Mouse (Mus musculus): Measurements from ENCODE around the gene Cisd2. TPM values are rescaled to one million over a fixed set of nuclear protein-coding genes. Genes with fewer than 3 reads are reported as not detected.
A peak's percentile ranks its signal among the peaks of the same experiment; 100 is the strongest.

Cisd2 gene
- polyA plus RNA-seq, 1 experiment from 2014 or later: 80.7 TPM

DNA sequence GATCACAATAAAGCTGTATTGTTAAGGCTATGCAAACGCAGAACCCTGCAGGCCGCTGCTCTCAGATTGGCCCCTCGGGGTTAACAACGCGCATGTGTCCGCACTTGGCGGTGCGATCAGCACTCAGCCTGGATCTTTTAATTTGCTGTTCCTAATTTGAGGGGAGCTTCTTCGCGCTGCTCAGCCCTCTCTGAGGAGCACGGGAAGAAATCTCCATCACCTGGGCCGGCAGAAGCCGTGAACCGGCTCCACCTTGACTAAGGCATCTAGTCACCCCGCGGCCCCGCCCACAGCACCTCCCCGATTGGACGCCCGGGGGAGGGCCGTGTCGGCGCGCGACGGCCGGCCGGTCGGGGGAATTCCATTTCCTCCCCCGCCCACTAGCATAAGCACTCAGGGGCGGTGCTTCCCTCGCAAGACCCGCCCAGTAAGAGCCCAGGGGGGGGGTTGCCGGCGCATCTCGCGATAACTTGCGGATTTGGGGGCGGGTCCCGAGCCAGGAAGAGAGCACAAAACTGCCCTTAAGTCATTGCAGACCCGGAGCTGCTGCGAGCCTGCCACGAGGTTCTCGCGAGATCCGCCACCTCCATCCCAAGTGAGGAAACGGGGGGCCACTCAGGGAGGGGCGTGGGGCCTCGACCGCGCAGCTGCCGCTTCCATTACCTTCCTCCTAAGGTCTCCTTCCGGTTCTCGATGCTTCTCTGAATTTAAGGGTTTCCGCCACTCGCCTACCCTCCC is 14.2 kb upstream of the Cisd2 start, which contains the start of gene Ube2d3:
Ube2d3 (plus strand) TSS at position 392 of the 738 bp plus-strand sequence.
- under 1% methylated on average over 56 of the region's 56 CpGs for WGBS
- Histone ChIP-seq H3K9ac (replicated peaks) (peak within 1 kb of the TSS; percentile 88), H3K9me3 (no peaks in the 10 kb centered on the region), H3K4me2 (replicated peaks) (peak within 1 kb of the TSS; percentile 92), H3K36me3 (no peaks in the 10 kb centered on the region), H3K27me3 (no peaks in the 10 kb centered on the region), H3K27ac (peak within 1 kb of the TSS; percentile 100), H3K4me1 (replicated peaks) (peaks cover 30% of the 10 kb centered on the region), H3K4me3 (replicated peaks) (peak within 1 kb of the TSS; percentile 77)
- peak; percentile 95 for ATAC-seq

GRCm38 (mm10) chr3:135436901-135437616 is 13.3 kb upstream of the Cisd2 start:
- peak overlapping the region; percentile 91 for H3K27ac ChIP-seq
- H3K4me1 ChIP-seq (replicated peaks): peaks cover 25% of the 10 kb centered on the region
- H3K9me3 ChIP-seq: no peaks in the 10 kb centered on the region
- peak overlapping the region; percentile 80 for H3K9ac ChIP-seq (replicated peaks)
- no peaks in the 10 kb centered on the region for H3K27me3 ChIP-seq
- H3K36me3 ChIP-seq: no peaks in the 10 kb centered on the region
- H3K4me2 ChIP-seq (replicated peaks): peak overlapping the region; percentile 64
- no peak for ATAC-seq
- H3K4me3 ChIP-seq (replicated peaks): peak overlapping the region; percentile 77
- WGBS: 40% methylated on average over 14 of the region's 14 CpGs

DNA sequence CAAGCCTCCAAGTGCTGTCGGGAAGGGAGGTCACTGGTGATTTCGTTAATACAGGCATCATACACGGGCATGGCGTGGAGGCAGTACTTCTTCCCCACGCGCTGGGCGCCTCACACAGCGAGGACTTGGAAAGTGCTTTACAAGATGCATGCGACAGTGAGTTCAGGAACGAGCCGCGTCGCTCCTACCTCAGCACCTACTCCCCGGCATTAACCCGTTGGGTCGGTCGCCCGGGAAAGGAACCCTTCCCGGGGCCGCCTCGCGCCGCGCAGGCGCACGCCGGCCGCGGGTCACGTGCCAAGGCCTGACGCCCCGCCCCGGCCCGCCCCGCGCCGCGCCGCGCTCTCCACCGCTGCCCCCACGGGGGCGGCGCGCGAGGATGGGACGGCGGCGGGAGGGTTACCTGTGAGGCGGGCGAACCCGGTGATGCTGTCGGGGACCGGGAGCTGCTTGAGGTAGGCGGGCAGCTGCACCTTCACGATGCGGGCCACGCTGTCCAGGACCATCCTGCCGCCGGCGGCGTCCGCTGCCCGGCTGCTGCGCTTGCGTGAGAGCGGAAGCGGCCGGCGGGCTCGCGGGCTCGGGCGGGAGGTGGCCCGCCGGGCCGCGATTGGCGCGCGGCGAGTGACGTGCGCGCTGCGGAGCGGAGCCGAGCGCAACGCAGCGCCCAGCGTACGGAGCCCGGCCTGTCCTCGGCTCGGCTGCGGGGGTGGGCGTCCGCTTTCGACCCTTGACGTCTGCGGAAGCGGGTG is 693 bp downstream of the Cisd2 start:
- H3K27ac ChIP-seq: peak overlapping the region; percentile 95
- peak; percentile 99 for ATAC-seq
- WGBS: under 1% methylated on average over 81 of the region's 103 CpGs

GRCm38 (mm10) chr3:135422232-135422855 is 1.4 kb downstream of the Cisd2 start:
- Histone ChIP-seq H3K27ac (peak overlapping the region; percentile 95), H3K9ac (replicated peaks) (peak overlapping the region; percentile 76), H3K4me3 (replicated peaks) (peak overlapping the region; percentile 58), H3K4me2 (replicated peaks) (peak overlapping the region; percentile 72), H3K27me3 (no peaks in the 10 kb centered on the region), H3K9me3 (no peaks in the 10 kb centered on the region), H3K4me1 (replicated peaks) (peaks cover 26% of the 10 kb centered on the region), H3K36me3 (0 out of 2 replicates have a peak, but pooled peaks cover 3% of the 10 kb centered on the region)
- ATAC-seq: 0 out of 2 replicates have a peak, but pooled peaks have one; percentile 0
- WGBS: 31% methylated on average over 8 of the region's 8 CpGs

More for the DNA sequence above, 693 bp downstream of the Cisd2 start:
- Histone ChIP-seq H3K4me3 (replicated peaks) (peak overlapping the region; percentile 58), H3K27me3 (no peaks in the 10 kb centered on the region), H3K9ac (replicated peaks) (peak overlapping the region; percentile 76), H3K4me2 (replicated peaks) (peak overlapping the region; percentile 73), H3K36me3 (0 out of 2 replicates have a peak, but pooled peaks cover 3% of the 10 kb centered on the region), H3K4me1 (replicated peaks) (peaks cover 26% of the 10 kb centered on the region), H3K9me3 (no peaks in the 10 kb centered on the region)

GRCm38 (mm10) chr3:135421310-135421594 is 2.5 kb downstream of the Cisd2 start:
- Histone ChIP-seq H3K9ac (replicated peaks) (no peak overlapping the region), H3K27me3 (no peaks in the 10 kb centered on the region), H3K4me1 (replicated peaks) (peaks cover 26% of the 10 kb centered on the region), H3K4me2 (replicated peaks) (no peak overlapping the region), H3K36me3 (peaks cover 6% of the 10 kb centered on the region; the same call in 1 of the 2 replicates), H3K27ac (no peak overlapping the region), H3K4me3 (replicated peaks) (no peak overlapping the region), H3K9me3 (no peaks in the 10 kb centered on the region)
- ATAC-seq: no peak

- peaks cover 26% of the 10 kb centered on the region for H3K4me1 ChIP-seq (replicated peaks)
- no peaks in the 10 kb centered on the region for H3K9me3 ChIP-seq
- H3K9ac ChIP-seq (replicated peaks): no peak overlapping the region
- WGBS: 91% methylated on average over 9 of the region's 9 CpGs
- no peak overlapping the region for H3K4me3 ChIP-seq (replicated peaks)
- H3K36me3 ChIP-seq: peaks cover 9% of the 10 kb centered on the region; the same call in 1 of the 2 replicates
- H3K27me3 ChIP-seq: no peaks in the 10 kb centered on the region
- no peak overlapping the region for H3K27ac ChIP-seq
- no peak overlapping the region for H3K4me2 ChIP-seq (replicated peaks)
- ATAC-seq: no peak
Measured at GRCm38 (mm10) chr3:135420542-135421309, 3.0 kb downstream of the Cisd2 start.

DNA sequence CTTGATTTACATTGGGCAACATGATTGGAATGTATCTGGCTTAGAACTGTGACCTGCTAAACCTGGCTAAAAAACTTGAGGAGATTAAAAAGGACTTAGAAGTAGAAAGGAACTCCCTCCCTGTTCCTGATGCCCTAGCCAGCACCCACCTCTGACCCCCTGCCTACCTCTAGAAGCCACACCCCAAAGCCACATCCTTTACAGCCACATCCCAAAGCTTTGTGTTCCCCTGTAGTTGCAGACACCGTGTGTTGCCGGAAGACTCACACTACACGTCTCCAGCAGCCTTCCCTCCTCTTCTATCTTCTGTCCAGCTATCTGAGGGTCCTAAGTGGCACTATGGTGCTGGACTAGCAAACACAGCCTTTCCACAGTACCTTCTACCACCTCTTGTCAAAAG is 5.9 kb downstream of the Cisd2 start:
- Histone ChIP-seq H3K4me3 (replicated peaks) (no peak overlapping the region), H3K4me2 (replicated peaks) (no peak overlapping the region), H3K27ac (no peak overlapping the region), H3K9me3 (no peaks in the 10 kb centered on the region), H3K27me3 (no peaks in the 10 kb centered on the region), H3K9ac (replicated peaks) (no peak overlapping the region), H3K36me3 (peaks cover 9% of the 10 kb centered on the region; the same call in 1 of the 2 replicates), H3K4me1 (replicated peaks) (peaks cover 18% of the 10 kb centered on the region)
- no peak for ATAC-seq
- WGBS: 90% methylated on average over 3 of the region's 3 CpGs

DNA sequence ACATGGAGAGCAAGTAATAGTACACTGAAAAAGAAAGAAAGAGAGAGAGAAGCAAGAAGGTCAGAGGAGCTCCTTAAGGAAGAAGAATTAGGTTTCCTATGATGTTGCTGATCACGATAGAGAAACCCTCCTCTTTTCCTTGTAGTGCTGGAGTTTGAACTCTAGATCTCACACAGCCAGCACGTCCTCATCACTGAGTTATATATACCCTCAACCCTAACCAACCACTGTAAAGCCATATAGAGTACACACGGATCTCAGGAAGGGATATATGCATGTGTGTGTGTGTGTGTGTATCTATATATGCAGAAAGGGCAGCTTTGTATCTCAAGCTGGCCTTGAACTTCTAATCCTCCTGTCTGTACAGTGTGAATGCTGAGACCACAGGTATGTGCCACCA is 6.5 kb downstream of the Cisd2 start:
- H3K4me2 ChIP-seq (replicated peaks): no peak overlapping the region
- peaks cover 19% of the 10 kb centered on the region for H3K4me1 ChIP-seq (replicated peaks)
- no peaks in the 10 kb centered on the region for H3K9me3 ChIP-seq
- H3K27ac ChIP-seq: no peak overlapping the region
- no peak overlapping the region for H3K4me3 ChIP-seq (replicated peaks)
- 92% methylated on average over 3 of the region's 3 CpGs for WGBS
- H3K9ac ChIP-seq (replicated peaks): no peak overlapping the region
- H3K27me3 ChIP-seq: no peaks in the 10 kb centered on the region
- peaks cover 9% of the 10 kb centered on the region; the same call in 1 of the 2 replicates for H3K36me3 ChIP-seq
- ATAC-seq: no peak

DNA sequence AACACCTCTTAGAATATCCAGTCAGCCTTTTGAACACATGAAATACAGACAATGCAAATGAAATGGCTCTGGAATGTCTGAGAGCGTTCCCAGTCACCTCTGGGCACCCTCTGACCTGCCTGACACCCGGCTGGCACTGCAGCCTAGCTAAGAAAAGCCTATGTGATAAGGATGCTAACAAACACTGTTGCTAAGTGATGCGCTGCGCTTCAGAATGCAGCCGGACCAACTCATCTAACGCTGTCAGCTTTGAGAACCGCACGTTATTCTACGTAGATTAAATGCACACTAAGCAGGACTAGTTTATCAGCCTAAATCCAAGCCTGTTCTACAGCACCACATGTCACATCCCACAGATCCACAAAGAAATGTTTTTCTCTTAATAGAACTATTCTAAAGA is 11.9 kb downstream of the Cisd2 start:
- Histone ChIP-seq H3K36me3 (peaks cover 29% of the 10 kb centered on the region), H3K4me3 (replicated peaks) (no peak overlapping the region), H3K4me2 (replicated peaks) (no peak overlapping the region), H3K27ac (no peak overlapping the region), H3K9ac (replicated peaks) (no peak overlapping the region), H3K27me3 (no peaks in the 10 kb centered on the region), H3K4me1 (replicated peaks) (peaks cover 9% of the 10 kb centered on the region), H3K9me3 (peaks cover 3% of the 10 kb centered on the region; the same call in 1 of the 2 replicates)
- 47% methylated on average over 9 of the region's 9 CpGs for WGBS
- no peak for ATAC-seq

- ATAC-seq: no peak
- WGBS: 90% methylated on average over 12 of the region's 12 CpGs
- no peak overlapping the region for H3K9ac ChIP-seq (replicated peaks)
Measured at GRCm38 (mm10) chr3:135411056-135411455, 12.7 kb downstream of the Cisd2 start.

GRCm38 (mm10) chr3:135409219-135409618 is 14.5 kb downstream of the Cisd2 start:
- Histone ChIP-seq H3K27ac (no peak overlapping the region), H3K4me1 (replicated peaks) (peaks cover 9% of the 10 kb centered on the region), H3K9ac (replicated peaks) (no peak overlapping the region), H3K9me3 (peaks cover 3% of the 10 kb centered on the region; the same call in 1 of the 2 replicates), H3K36me3 (peaks cover 34% of the 10 kb centered on the region), H3K4me2 (replicated peaks) (no peak overlapping the region), H3K27me3 (no peaks in the 10 kb centered on the region), H3K4me3 (replicated peaks) (no peak overlapping the region)
- no peak for ATAC-seq
- 97% methylated on average over 5 of the region's 5 CpGs for WGBS

More at GRCm38 (mm10) chr3:135411056-135411455, 12.7 kb downstream of the Cisd2 start:
- no peak overlapping the region for H3K27ac ChIP-seq
- no peaks in the 10 kb centered on the region for H3K27me3 ChIP-seq
- peaks cover 30% of the 10 kb centered on the region for H3K36me3 ChIP-seq
- H3K4me3 ChIP-seq (replicated peaks): no peak overlapping the region
- peaks cover 9% of the 10 kb centered on the region for H3K4me1 ChIP-seq (replicated peaks)
- no peak overlapping the region for H3K4me2 ChIP-seq (replicated peaks)
- H3K9me3 ChIP-seq: peaks cover 3% of the 10 kb centered on the region; the same call in 1 of the 2 replicates

Measured in midbrain, embryonic 13.5 days (tissue).